Mouse (Mus musculus): Measurements from ENCODE around the gene Lmln.
"Not testable (repeated sequence)": the region's sequence is repeated elsewhere in the genome, so short reads cannot be mapped to it uniquely, and the experiment has no call there.

Lmln gene

DNA sequence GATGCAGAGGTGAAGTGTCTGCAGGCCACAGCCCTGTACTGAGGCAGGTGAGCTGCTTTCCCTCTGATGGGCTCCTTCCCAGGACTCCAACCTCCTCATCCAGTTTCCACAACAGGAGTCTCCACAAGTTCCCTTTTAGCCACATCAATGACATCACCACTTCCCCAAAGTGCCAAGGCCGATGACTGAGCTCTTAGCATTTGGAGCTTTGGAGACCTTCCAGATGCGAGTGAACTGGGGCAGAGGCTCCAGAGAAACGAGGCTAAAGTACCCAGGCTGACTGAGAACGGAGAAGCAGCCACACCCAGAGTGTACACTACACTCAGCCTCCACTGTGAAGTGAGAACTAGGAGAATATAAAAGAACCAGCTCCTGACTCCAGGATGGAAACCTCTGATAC is 68.4 kb downstream of the Lmln start:
- peak; percentile 37 for DNase-seq (ENCODE audit: extremely low read depth, insufficient read length, low spot score)

DNA sequence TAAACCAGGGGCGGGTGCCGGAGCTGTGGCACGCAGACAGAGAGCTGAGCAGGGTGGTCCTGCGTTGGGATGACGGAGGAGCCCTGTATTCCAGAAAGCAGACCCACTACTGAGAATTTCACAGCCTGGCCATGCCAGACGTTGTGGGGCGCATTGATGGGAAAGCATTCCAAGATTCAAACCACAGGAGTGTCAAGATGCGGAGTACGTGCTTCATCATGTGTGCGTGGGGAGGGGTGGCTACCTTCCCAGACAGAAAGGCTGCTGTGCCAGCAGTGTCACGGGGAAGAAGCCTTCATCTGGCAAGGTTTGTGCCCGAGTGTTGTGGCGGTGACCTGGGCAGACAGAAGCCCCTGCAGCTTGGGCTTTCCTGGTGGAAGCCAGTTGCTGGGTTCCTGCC is 70.9 kb downstream of the Lmln start:
- DNase-seq (ENCODE audit: extremely low read depth, insufficient read length, low spot score): no peak

DNA sequence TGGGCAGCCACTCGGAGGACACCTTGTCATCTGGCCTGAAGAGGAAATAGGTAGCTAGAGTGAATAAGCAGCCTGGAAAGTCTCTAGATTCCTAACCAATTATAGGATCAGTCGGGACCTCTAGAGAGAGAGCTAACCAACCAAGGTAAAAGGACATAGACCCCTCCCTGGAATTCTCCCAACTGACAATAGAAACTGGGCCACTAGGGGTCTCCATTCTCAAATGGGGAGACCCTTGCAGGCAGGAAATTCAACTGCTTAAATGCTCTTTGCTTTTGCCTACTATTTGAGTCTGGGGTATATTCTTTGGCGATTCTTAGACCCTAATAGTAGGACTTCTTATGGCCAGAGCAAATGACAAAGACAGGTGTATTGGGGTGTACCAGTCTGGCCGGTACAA is 72.8 kb downstream of the Lmln start:
- no peak for DNase-seq (ENCODE audit: extremely low read depth, insufficient read length, low spot score)

DNA sequence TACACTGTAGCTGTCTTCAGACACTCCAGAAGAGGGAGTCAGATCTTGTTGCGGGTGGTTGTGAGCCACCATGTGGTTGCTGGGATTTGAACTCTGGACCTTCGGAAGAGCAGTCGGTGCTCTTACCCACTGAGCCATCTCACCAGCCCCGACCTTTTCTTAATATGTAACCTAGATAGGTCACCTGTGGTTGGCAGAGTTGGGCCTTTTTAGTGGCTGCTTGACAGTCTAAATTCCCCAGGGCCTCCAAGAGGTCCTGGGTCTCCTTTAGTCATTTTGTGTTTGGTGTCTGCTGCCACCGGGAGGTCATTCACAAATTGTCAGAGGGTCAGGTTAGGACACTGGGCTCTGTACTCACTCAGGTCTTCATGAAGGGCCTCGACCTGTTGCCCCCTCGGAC is 76.7 kb downstream of the Lmln start:
- not testable (repeated sequence) for DNase-seq (ENCODE audit: extremely low read depth, insufficient read length, low spot score)

DNA sequence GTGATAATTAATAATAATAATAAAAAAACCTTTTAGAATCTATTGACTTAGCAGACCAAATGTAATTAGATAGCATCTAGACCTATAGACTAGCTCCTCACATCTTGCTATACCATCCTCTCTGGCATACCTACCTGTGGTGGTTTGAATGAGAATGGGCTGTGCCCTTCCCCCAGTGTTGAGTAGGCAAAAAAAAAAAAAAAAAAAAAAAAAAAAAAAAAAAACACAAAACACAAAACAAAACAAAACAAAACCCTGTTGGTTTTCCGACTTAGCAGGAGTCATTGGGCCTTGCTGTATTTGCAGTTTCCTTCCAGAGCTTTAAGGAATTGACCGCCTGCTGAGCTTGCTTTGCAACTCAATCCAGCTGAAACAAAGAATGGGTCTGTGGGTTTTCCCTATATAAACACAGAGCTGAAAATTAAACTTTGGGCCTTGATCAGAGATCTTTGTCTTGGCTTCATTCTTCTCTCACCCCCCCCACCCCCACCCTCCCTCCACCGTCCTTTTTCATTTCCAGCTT is 79.5 kb downstream of the Lmln start:
- no peak for DNase-seq (ENCODE audit: extremely low read depth, insufficient read length, low spot score)

DNA sequence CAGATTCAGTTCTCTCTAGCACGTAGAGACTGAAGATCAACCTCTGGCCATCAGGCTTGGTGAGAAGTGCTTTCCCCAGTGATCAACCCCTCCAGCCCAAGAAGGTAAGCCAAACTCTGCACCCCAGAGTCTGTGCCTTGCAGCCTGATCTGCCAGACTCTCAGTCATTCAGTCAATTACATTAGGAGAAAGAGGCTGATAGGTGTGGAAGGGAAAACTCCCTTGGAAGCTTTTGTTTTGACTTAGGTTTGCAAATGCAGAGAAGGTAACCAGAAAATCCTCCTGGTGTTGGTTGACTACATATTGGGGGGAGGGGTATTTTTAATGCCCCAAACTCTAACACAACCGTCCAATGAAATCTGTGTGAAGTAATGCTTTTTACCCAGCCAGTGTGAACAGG is 81.1 kb downstream of the Lmln start:
- DNase-seq (ENCODE audit: extremely low read depth, insufficient read length, low spot score): no peak

DNA sequence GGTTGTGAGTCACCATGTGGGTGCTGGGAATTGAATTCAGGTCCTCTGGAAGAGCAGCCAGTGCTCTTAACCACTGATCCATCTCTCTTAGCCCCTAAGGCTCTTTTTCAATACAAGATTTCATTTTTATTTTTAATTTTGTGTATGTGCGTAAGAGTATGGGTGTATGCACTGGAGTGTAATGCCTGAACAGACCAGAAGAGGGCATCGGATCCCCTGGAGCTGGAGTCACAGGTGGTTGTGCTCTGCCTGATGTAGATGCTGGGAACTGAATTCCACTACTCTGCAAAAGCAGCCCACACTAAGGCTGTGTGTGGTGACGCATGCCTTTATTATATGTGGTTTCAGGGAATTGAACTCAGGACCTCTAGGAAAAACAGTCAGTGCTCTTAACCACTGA is 83.9 kb downstream of the Lmln start:
- DNase-seq (ENCODE audit: extremely low read depth, insufficient read length, low spot score): no peak

DNA sequence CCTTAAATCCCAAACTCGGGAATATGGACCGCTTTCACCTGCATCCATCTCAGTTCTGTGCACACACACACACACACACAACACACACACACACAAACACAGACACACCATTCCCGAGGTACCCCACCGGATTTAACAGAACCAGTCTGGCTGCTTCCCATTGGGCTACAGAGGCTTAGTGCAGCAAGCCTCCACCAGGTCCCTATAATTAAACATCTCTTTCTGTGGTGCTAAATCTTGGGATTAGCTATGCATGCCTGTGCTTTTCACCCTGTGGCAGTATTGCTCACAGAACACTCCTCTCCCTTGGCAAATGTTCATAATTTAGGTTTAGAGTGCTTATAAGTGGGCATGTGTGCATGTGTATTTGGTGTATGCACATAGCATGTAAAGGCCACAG is 85.8 kb downstream of the Lmln start:
- no peak for DNase-seq (ENCODE audit: extremely low read depth, insufficient read length, low spot score)

DNA sequence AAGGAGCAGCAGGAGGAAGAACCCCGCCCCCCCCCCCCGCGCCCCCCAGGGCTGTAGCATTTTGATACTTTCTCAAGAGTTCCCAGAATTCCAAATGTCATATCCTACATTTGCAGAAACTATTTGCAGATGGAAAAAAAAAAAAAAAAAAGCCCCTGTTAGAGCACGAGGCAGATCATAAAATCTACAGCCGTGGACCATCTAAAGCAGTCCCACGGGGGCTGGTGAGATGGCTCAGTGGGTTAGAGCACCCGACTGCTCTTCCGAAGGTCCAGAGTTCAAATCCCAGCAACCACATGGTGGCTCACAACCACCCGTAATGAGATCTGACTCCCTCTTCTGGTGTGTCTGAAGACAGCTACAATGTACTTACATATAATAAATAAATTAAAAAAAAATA is 88.6 kb downstream of the Lmln start:
- not testable (repeated sequence) for DNase-seq (ENCODE audit: extremely low read depth, insufficient read length, low spot score)

DNA sequence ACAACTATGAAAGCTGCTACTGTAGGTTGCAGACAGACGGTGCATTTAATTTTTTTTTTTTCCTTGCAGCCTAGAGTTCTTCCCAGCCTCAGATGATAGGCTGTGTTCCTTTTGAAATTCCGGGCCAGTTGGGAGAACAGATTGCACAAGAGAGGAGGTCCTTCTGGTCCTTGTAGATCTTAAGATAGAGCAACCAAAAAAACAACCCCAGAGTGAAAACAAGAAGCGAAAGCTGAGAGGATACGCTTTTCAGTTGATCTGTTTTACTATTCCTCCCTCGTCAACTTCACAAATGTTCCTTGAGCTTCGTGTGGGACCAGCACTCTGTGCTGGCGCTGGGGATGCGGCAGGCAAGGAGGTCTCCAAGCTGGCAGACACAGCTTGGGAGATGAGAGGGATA is 89.2 kb downstream of the Lmln start:
- no peak for DNase-seq (ENCODE audit: extremely low read depth, insufficient read length, low spot score)

DNA sequence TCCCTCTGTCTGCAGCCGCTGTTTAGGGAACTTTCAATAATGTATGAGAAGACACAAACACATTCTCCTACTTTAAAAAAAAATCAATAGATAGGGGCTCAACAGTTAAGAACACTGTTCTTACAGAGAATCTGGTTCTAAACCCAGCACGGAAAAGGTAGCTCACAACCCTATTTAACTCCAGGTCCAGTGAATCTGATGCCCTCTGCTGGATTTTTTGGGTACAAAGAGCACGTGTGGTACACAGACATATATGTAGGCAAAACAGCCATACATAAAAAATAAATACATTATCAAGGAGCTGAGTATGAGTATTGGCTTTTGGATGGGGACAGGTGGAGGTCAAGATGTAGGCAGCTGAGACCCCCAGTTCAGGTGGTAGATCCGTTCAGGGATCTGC is 92.7 kb downstream of the Lmln start:
- DNase-seq (ENCODE audit: extremely low read depth, insufficient read length, low spot score): no peak

DNA sequence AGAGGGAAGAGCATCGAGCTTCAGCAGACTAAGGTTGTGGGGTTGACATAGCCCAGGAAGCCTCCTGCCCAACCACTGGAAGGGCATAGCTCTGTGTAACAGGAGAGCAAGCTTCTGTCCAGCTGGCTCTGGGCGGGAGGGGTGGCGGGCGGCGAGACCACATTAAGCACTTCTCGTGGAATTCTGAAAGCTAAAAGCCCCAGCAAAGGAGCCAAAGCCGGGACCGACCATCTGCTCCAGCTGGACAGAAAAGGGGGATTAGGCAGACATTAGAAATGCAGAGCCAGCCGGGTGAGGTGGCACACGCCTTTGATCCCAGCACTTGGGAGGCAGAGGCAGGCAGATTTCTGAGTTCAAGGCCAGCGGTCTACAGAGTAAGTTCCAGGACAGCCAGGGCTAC is 95.7 kb downstream of the Lmln start:
- DNase-seq (ENCODE audit: extremely low read depth, insufficient read length, low spot score): no peak

DNA sequence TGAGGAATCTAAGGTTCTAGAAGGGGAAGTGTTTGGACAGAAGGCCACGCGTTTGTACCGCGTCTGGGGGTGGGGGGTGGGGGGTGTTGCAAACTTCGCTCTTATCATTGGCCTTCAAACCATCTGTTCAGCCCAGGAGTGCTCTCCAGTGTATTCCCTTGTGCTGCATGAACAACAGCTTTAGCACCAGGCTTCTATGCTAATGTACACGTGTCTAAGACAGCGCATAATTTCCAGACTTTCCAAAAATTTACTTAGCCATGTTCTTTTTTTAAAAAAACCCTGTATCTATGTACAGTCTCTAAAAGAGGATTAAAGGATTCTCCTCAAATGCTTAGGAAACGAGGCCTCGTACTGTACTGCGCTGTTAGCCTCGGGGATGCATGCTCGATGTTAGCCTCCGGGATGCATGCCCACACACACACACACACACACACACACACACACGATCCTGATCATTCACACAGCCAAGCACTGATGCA is 96.3 kb downstream of the Lmln start:
- DNase-seq (ENCODE audit: extremely low read depth, insufficient read length, low spot score): no peak

DNA sequence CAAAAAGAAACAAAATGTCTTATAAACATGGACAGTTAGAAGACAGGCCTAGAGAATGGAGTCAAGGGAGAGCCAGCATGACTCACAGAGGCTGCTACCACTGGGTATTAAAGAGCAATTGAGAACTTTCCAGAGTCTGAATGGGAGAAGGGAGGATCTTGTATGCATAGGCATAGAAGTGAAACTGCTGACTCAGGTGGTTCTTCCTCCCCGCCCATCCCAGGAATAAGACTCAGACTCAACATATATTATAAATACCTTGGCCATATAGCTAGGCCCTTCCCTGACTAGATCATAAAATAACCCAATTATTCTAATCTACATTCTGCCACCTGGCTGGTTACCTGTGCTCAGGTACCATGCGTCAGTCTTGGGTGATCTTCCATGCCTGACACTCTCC is 97.0 kb downstream of the Lmln start:
- DNase-seq (ENCODE audit: extremely low read depth, insufficient read length, low spot score): no peak

DNA sequence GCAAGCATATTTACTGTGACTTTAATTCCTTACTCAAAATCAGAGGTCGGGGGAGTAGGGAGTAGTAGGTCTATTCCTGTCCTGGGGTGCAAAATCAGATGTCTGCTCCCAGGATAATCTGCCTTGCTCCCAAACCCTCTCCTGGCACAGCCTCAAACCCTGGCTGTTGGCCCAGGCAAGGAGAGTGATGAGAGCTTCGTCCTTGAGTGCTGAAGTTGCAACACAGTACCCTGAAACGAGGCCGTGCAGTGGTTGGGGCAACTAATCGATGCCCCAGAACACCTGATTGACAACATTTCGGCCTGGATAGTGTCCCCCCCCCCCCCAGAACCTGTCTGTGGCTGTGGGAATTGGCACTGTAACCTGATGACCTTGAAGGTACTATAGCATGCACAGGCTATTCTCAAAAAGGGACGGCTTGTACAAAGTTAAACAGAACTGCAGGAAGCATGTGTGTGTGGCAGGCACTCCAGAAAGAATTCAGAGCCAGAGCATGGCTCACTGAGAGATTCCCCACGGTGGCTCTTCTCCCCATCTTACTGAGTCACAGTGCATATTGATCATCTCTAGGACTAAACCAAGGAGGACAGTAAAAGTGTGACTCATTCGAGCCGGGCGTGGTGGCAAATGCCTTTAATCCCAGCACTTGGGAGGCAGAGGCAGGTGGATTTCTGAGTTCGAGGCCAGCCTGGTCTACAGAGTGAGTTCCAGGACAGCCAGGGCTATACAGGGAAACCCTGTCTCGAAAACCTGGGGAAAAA is 101.2 kb downstream of the Lmln start:
- no peak for DNase-seq (ENCODE audit: extremely low read depth, insufficient read length, low spot score)

DNA sequence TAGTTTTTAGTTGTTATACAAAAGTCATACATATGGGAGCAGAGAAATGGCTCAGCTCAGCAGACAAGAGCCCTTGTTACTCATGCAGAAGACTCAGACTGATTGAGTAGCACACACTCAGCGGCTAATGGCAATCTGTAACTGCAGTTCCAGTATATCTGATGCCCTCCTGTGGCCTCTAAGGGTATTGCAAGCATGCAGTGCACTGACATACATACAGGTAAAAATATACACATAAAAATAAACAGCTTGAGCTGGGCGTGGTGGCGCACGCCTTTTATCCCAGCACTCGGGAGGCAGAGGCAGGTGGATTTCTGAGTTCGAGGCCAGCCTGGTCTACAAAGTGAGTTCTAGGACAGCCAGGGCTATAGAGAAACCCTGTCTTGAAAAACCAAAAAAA is 104.0 kb downstream of the Lmln start:
- peak; percentile 42 for DNase-seq (ENCODE audit: extremely low read depth, insufficient read length, low spot score)

DNA sequence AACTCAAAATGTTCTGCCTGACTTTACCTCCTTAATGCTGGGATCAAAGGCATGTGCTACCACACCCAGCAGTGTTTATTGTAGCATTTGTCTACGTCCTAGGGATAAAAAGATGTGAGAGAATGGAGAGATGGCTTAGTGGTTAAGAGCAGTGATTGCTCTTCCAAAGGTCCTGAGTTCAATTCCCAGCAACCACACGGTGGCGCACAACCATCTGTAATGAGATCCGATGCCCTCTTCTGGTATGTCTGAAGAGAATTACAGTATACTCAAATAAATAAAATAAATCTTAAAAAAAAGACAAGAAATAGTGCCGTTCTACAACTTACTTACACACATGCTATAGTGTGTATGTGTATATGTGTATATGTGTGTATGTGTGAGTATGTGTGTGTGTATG is 105.2 kb downstream of the Lmln start:
- no peak for DNase-seq (ENCODE audit: extremely low read depth, insufficient read length, low spot score)

DNA sequence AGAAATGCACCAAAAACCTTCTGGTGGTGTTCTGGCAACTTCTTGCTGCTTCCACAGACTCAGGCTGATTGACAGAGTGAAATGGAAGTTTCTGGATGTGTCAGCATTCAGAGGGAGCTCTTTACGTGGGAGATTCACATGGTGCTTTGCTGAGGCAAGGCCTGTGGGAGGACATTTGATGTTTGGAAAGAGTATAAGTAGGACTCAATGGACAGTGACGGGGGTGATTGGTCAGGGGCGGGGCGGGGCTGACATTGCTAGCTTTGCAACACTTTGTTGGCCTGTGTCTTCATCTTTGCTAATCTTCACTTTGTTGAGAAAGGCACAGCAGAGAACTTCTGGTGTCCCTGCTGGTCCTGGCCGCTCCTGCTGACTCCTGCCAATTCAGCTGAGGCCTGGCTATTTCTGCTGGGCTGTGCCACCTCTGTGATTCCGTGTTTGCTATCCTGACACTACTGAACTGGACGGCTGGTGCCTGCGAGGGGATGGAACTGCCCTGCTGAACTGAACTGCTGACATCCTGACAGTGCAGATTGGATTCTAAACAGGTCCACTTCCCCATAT is 107.2 kb downstream of the Lmln start:
- no peak for DNase-seq (ENCODE audit: extremely low read depth, insufficient read length, low spot score)

DNA sequence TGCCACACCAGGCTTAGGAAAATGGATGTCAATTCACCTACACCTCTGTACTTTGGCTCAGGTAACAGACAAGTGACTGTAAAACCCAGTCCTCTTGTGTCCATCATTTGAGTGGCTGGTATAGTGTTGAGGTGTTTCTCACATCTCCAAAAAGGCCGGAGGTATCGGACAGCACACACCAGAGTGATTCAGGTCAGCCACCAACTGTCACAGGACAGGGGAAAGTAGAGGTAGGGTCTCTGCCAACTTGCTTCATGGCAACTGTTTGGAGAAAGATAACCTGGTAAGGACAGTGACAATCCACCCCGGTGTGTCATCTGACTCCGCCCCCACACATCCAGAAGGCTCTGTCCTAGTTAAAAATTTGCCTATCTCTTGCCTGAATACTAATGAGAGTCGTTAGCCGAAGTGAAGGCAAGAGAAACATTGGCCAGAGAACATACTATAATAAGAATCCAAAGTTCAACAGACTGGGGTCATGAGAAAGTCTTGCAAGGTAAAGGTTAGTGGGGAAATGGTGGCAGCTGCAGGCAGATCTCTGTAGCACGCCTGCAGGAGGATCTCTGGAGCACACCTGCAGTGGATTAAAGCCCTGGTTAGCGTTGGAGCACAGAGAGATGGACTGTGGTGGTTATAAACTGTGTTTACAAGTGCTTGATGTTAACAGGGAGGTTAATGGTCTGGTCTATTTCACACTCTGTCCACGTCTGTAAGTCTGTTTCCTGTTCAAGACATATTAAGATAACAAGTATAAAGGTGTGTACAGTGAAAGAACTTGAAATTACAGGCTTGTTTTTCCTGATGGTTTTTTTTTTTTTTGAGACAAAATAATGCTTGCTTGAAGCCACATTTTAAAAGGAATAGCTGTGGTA is 108.6 kb downstream of the Lmln start:
- DNase-seq (ENCODE audit: extremely low read depth, insufficient read length, low spot score): no peak

DNA sequence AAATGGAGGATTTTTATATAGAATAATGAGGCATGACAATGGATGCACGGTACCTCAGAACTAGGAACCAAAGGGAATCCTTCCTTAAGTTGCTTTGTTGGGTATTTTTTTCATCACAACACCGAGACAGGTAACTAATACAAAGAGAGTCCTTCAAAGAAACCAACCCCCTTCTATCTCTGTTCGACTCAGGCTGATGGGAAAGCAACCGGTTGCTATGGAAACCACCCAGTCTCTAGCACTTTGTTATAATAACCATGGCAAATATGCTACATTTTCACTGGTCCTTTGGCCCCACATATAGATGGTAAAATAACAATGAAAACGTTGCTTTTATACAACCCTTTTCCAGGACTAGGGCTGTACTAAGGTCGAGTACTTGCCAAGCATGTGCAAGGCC is 109.5 kb downstream of the Lmln start:
- no peak for DNase-seq (ENCODE audit: extremely low read depth, insufficient read length, low spot score)

DNA sequence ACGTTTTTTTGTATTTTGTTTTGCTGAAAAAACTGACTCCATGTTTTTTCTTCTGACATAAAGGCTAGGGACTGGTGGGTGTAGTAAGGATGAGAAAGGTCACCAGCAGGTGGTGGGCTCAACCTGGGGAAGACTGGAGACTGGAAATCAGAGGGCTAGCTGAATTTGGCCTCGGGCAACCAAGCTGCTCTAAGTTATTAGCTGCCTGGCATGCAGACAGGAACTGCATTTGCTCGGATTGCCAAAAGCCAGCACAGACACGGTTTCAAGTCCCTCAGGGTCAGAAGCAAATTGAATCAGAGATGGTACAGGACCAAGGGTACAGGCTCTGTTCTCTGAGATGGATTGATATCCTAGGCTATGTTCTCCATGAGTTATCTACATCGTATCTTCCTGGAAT is 110.8 kb downstream of the Lmln start:
- no peak for DNase-seq (ENCODE audit: extremely low read depth, insufficient read length, low spot score)

All from 3134 (cell line).